Mouse (Mus musculus) brain, embryonic 14.5 days (tissue): Measurements from ENCODE around the gene Bricd5.

Source experiments
- CTCF ChIP-seq: fragments of 200-500 bp; IDR thresholded peaks from 2 replicates; pipeline ENCODE4 v1.5.1; 2012; ENCODE audit warnings: inconsistent platforms, mild to moderate bottlenecking, moderate library complexity, borderline replicate concordance; ENCODE audit not compliant: insufficient read depth, insufficient read length; ENCODE audit errors: extremely low read depth
- POLR2A ChIP-seq: fragments of 200-500 bp; IDR thresholded peaks from 2 replicates; pipeline ENCODE4 v1.6.1; 2012; ENCODE audit warnings: mild to moderate bottlenecking, inconsistent platforms, borderline replicate concordance; ENCODE audit not compliant: poor library complexity, insufficient read depth, insufficient read length, severe bottlenecking; ENCODE audit errors: extremely low read depth

DNA sequence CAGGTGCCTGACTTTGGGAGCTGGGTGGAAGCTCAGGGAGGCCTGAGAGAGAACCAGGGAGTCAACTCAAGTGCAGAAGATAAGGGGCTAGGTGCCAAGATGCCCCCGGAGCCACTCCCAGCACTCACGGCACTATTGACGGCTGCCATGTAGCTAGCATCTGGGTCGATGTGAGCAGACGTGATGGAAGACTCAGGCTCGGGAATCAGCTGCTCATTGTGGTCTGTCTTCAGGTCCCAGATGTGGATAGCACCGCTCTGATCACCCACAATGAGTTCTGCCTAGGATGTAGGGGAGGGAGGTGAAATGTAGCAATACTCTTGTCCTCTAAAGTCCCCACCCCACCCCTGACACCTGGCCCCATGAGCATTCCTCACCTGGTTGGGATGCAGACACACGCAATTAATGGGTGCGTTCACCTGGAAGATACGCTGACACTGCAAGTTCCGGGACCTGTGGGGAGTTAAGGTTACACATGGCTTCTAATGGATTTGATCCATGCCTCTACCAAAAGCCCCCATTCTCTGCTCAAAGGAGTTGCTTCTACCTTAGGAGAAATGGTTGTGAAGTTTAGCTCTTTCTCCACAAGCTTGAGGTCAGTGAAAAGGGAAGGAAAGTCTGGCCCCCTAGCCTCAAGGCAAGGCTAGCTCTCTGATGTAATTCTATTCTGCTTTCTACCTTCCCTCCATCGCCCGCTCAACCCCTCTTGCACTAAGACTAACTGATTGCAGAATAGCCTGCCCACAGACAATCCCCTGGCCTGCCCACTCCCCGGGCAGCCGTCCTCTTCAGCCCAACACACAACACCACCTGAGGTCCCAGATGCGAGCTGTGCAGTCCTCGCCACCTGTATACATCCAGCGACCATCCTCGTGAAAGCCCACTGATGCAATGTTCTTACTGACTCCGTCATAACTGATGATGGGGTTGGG lies 3.6 kb downstream of the Bricd5 start:
- TF ChIP-seq CTCF (no peak), POLR2A (no peak)
